Mouse (Mus musculus) ES-E14 (cell line): ENCODE measurements around the gene Acsl1. TPM values are rescaled to one million over a fixed set of nuclear protein-coding genes. Genes with fewer than 3 reads are reported as not detected.

Experiments
- DNase-seq: peaks from one replicate; pipeline ENCODE4 v3.0.0-alpha.2; 2013; ENCODE audit warnings: low read depth, low spot score
- H3K27ac ChIP-seq: 2 replicates; pipeline ENCODE4 v1.5.1; 2012; ENCODE audit warnings: low read depth, mild to moderate bottlenecking, low read length, moderate library complexity, mixed read lengths; ENCODE audit not compliant: poor library complexity, insufficient read depth, severe bottlenecking
- H3K36me3 ChIP-seq: 2 replicates; pipeline ENCODE4 v1.6.1; 2012; ENCODE audit warnings: mild to moderate bottlenecking, low read length, moderate library complexity, mixed read lengths; ENCODE audit not compliant: control insufficient read depth, poor library complexity, insufficient read depth, severe bottlenecking
- H3K4me1 ChIP-seq, 2 experiments: fragments of 150-350 bp in 1 of 2; sonication (generic) in 1 of 2; 2 replicates each; pipeline ENCODE4 v1.6.1; 2012; ENCODE audit warnings: low read length in 2 of 2, mild to moderate bottlenecking in 1 of 2, mixed read lengths in 1 of 2; ENCODE audit not compliant: control insufficient read depth in 2 of 2, insufficient read depth in 2 of 2, poor library complexity in 1 of 2
- H3K4me3 ChIP-seq, 2 experiments: fragments of 150-350 bp in 1 of 2; sonication (generic) in 1 of 2; 2 replicates each; pipeline ENCODE4 v1.5.1; 2012; ENCODE audit warnings: low read length in 2 of 2, low read depth in 1 of 2, mild to moderate bottlenecking in 1 of 2, mixed read lengths in 1 of 2; ENCODE audit not compliant: insufficient read depth in 1 of 2, poor library complexity in 1 of 2, severe bottlenecking in 1 of 2
- H3K9ac ChIP-seq: 2 replicates; pipeline ENCODE4 v1.6.1; 2012; ENCODE audit warnings: low read depth, mild to moderate bottlenecking, low read length, mixed read lengths; ENCODE audit not compliant: poor library complexity, insufficient read depth, severe bottlenecking
- H3K9me3 ChIP-seq: fragments of 150-350 bp; sonication (generic); 2 replicates; pipeline ENCODE4 v1.6.1; 2012; ENCODE audit warnings: low read depth, mild to moderate bottlenecking, low read length; ENCODE audit not compliant: control insufficient read depth, insufficient read depth
- CHD2 ChIP-seq: IDR thresholded peaks from 2 replicates; pipeline ENCODE4 v1.6.1; 2014; ENCODE audit warnings: mild to moderate bottlenecking, low read depth, low read length, inconsistent platforms
- HCFC1 ChIP-seq: IDR thresholded peaks from 2 replicates; pipeline ENCODE4 v1.6.1; 2012; ENCODE audit warnings: low read length, inconsistent platforms, borderline replicate concordance; ENCODE audit not compliant: insufficient read depth
- MAFK ChIP-seq: IDR thresholded peaks from 2 replicates; pipeline ENCODE4 v1.6.1; 2014; ENCODE audit warnings: mild to moderate bottlenecking, low read depth, low read length, inconsistent platforms; ENCODE audit not compliant: insufficient read depth
- ZC3H11A ChIP-seq: IDR thresholded peaks from 2 replicates; pipeline ENCODE4 v1.6.1; 2012; ENCODE audit warnings: low read depth, mild to moderate bottlenecking, inconsistent platforms, low read length, borderline replicate concordance
- ZNF384 ChIP-seq: IDR thresholded peaks from 2 replicates; pipeline ENCODE4 v1.6.1; 2012; ENCODE audit warnings: low read depth, low read length, inconsistent platforms
- in situ Hi-C, 2 experiments: fragments of 600-800 bp; cut with MboI; formaldehyde crosslinking; loops; one replicate each; pipeline ENCODE4 v1.15.1; 2025; ENCODE audit warnings: low sequenced_read_pairs in 2 of 2, inconsistent platforms in 1 of 2; ENCODE audit not compliant: unreplicated experiment in 2 of 2
- total RNA-seq: library from RNA; depleted of rRNA; stranded (reverse); fragments of 300-350 nt; gene quantifications from 2 replicates; pipeline ENCODE4 v1.2.3, GENCODE M21; 2012

Gene Acsl1
- total RNA-seq, 1 experiment, result 17.4 TPM

- Histone ChIP-seq H3K9ac (no peak overlapping the region), H3K4me1 (peaks cover 0 to 5% of the 10 kb centered on the region in 2 experiments; a peak in 2 of 4 replicates), H3K36me3 (no peaks in the 10 kb centered on the region), H3K27ac (no peak overlapping the region), H3K9me3 (no peaks in the 10 kb centered on the region), H3K4me3 (no peak overlapping the region)
- TF ChIP-seq MAFK, result no peak
- TF ChIP-seq ZC3H11A, result no peak
- no peak for TF ChIP-seq ZNF384
- TF ChIP-seq HCFC1, result no peak
- in situ Hi-C loops, result no loop called here
- no peak for DNase-seq
These were observed 2.4 kb upstream of the Acsl1 start for GRCm38 (mm10) chr8:46468400-46468799.

GRCm38 (mm10) chr8:46469071-46469769, 1.6 kb upstream of the Acsl1 start:
- no peak overlapping the region for H3K4me3 ChIP-seq
- no peak for DNase-seq
- H3K27ac ChIP-seq, result no peak overlapping the region
- TF ChIP-seq ZNF384, result no peak
- no peak for TF ChIP-seq MAFK
- TF ChIP-seq HCFC1, result no peak
- TF ChIP-seq ZC3H11A, result no peak
- TF ChIP-seq CHD2, result no peak
- peaks cover 0 to 5% of the 10 kb centered on the region in 2 experiments; a peak in 2 of 4 replicates for H3K4me1 ChIP-seq
- no peaks in the 10 kb centered on the region for H3K9me3 ChIP-seq
- in situ Hi-C loops, result no loop called here
- no peaks in the 10 kb centered on the region for H3K36me3 ChIP-seq
- no peak overlapping the region for H3K9ac ChIP-seq

DNA sequence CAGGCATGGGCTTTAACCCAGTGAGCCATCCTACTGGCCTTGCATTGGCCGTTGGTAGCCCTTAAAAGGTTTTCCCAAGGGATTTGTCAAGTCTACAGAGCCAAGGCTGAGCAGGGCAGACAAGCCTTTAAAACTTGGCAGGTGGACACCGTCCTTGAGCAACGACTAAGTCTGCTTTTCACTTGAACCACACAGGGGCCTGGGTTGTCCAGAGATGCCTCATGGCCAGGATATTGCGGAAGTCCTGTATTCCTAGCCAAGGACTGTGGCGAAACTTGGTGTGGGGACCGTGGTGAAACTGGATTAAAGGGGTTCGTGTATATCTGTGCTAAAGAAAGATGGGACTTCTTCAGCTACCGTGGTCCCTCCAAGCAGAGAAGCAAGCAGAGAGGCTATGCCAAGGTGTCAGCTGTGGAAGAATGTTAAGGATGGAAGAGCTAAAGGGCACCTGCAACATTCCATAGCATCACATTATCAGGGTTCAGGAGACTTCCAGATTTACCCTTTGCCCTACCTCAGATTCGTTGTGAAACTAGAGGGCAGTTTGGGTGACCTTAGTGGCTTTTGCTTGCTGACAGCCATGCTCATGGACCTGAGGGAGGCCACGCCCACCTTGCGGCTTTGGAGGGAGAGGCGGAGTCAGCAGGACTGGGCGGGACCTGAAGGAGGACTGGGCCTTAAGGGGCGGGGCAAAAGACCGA, 596 bp upstream of the Acsl1 start:
- TF ChIP-seq CHD2 (no peak), MAFK (0 out of 2 replicates have a peak, but pooled peaks have one; percentile 31), ZNF384 (no peak)
- Histone ChIP-seq H3K27ac (no peak overlapping the region), H3K36me3 (no peaks in the 10 kb centered on the region), H3K9ac (no peak overlapping the region), H3K9me3 (no peaks in the 10 kb centered on the region), H3K4me3 (no peak overlapping the region), H3K4me1 (peaks cover 0 to 5% of the 10 kb centered on the region in 2 experiments; a peak in 2 of 4 replicates)
- DNase-seq, result peak; percentile 99
- in situ Hi-C loops, result no loop called here

DNA sequence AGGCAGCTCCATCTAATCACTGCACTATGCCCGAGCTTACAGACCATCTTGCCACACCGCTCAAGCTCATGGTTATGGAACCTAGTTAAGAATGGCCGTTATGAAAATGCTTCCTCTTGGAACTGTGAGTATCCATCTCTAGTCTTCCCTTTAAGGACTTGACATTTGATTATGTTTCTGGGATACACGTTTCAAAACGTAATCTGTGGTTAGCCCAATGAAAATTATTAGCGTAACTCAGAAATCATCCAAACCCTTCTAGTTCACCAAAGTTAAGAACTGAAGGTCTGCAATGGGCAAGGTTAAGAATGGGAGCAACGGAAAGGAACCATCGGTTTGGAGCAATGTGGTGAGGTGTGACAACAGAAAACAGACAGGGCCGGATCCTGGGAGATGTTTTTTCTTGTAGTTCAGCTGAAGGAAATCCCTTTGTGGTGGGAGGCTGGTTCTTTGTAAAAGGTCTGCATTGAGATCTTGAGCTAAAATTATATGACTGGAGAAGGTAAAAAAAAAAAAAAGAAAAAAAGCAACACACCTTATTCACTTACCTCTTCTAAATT, 1.2 kb downstream of the Acsl1 start:
- in situ Hi-C loops, result no loop called here
- Histone ChIP-seq H3K36me3 (no peaks in the 10 kb centered on the region; the same call in 1 of the 2 replicates), H3K9ac (peak overlapping the region; percentile 25; the same call in 1 of the 2 replicates)

More for the DNA sequence above, 1.2 kb downstream of the Acsl1 start:
- Histone ChIP-seq H3K27ac (no peak overlapping the region), H3K4me3 (peak overlapping the region; percentile 73 to 80; a peak in 3 of 4 replicates), H3K4me1 (peaks cover 0 to 5% of the 10 kb centered on the region in 2 experiments; a peak in 2 of 4 replicates), H3K9me3 (no peaks in the 10 kb centered on the region)
- DNase-seq, result no peak
- TF ChIP-seq MAFK (no peak), ZC3H11A (no peak), HCFC1 (no peak), CHD2 (no peak), ZNF384 (no peak)
